Mouse (Mus musculus): Measurements from ENCODE around the gene Mbnl2. TPM values are rescaled to one million over a fixed set of nuclear protein-coding genes. Genes with fewer than 3 reads are reported as not detected.
"Not testable (repeated sequence)": the region's sequence is repeated elsewhere in the genome, so short reads cannot be mapped to it uniquely, and the experiment has no call there.

The Mbnl2 gene
- polyA plus RNA-seq, 1 experiment = 24.6 TPM

DNA sequence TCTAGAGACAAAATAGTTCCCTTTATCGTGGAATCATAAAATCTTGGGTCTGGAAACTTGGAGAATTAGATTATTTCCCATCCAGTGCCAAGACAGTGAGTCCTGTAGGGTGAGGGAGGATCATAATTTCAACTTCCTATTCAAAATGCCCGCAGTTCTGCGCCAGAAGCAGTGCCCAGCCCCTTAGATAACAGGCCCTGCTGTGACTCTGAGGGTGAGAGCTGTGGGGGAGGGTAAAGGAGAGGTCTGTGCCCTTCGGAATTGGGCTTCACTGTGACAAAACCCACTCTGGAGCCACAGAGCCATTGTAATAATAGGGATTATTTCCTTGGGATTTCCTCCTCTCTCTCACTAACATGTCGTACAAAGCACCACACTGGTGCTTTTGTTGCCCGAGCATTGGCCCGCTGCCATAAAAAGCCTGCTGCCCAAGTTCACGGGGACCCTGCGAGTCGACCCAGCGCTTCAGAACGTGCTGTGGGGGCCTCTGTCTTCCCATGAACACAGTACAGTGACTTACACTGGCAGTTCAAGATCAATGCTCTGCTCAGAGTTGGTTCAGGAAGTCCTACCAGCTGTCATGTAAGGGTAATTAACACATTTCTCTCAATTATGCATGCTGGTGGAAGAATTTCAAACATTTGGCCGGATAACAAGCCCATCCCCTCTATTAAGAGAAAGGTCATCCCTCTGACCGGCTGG, 79.7 kb downstream of the Mbnl2 start:
- peaks cover 4% of the 10 kb centered on the region; the same call in 1 of the 2 replicates for H3K4me1 ChIP-seq (ENCODE audit: control insufficient read depth, insufficient read depth, low read length)
- no peak overlapping the region for H3K27ac ChIP-seq (ENCODE audit: control insufficient read depth, insufficient read depth, low read depth, low read length, poor library complexity)
- WGBS = 38% methylated on average over 14 of the region's 14 CpGs
- no peak overlapping the region for H3K4me3 ChIP-seq (replicated peaks; ENCODE audit: control insufficient read depth, low read depth, low read length)
- TF ChIP-seq CTCF (IDR thresholded peaks at IDR 0.05; ENCODE audit: control insufficient read depth, insufficient read depth, low read length) = no peak
- no peak for TF ChIP-seq POLR2A (IDR thresholded peaks at IDR 0.05; ENCODE audit: borderline replicate concordance, control insufficient read depth, low read depth, low read length)

DNA sequence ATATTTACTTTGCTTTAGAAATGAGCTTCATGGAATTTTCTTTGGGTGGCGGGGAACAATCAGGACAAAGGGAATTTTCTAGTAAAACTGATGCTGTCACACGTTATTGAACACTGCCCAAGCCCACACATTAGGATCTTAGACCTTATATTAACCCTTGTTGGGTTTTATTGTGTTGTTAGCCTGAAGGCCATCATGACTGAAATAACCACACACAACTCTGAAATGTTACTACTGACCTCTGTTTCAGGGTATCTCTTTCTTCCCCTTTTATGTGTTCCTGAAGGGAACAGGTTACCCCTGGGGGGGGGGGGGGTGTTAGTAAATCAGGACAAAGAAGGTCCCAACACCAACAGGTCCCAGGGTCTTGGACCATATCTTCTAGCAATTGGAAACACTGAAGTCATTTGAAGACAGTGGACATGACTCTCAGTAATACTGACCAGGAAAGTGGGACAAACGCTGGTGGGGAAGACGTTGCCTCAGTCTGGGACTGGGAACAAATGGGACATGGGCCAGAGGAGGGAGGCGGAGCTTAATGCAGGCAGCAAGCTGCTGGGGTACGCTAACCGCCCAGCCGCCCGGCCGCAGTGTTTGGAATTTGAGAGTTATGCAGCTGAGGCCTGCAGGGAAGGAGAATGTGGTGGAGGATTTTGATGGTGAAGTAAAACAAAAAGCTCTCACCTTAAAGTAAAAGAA, 80.4 kb downstream of the Mbnl2 start:
- WGBS = 90% methylated on average over 10 of the region's 10 CpGs
- Histone ChIP-seq H3K4me1 (ENCODE audit: control insufficient read depth, insufficient read depth, low read length) (peaks cover 4% of the 10 kb centered on the region; the same call in 1 of the 2 replicates), H3K27ac (ENCODE audit: control insufficient read depth, insufficient read depth, low read depth, low read length, poor library complexity) (no peak overlapping the region), H3K4me3 (replicated peaks; ENCODE audit: control insufficient read depth, low read depth, low read length) (no peak overlapping the region)
- no peak for TF ChIP-seq POLR2A (IDR thresholded peaks at IDR 0.05; ENCODE audit: borderline replicate concordance, control insufficient read depth, low read depth, low read length)
- TF ChIP-seq CTCF (IDR thresholded peaks at IDR 0.05; ENCODE audit: control insufficient read depth, insufficient read depth, low read length) = no peak

DNA sequence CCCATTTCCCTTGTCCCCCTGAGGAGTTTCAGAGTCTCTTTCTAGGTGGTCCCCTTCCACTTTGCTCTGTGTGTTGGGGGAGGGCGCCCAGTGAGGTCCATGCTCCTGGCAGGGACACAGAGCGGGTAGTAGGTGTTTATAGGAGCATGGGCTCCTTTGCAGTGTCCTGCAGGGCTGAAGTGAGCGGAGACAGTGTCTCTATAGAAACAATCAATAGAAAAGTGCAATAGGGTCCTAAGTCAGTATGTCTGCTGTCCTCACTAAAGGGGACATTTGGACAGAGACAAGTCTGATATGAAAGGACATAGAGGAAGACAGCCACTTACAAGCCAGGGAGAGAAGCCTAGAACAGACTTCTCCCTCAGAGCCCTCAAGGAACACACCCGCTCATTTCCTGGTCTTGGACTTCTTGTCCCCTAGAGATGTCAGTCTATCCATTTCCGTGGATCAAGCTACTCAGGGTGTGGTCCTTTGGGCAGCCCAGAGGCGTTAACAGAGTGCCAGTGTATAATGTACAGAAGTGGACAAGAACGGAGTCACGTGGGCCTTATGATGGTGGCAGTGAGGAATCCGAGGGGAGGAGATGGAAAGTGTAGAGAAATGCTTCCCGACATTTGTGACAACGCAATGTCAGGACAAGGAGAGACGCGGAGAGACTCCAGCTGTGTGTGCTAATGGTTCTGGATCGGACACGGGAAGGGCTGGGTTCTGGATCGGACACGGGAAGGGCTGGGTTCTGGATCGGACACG, 82.0 kb downstream of the Mbnl2 start:
- TF ChIP-seq CTCF (IDR thresholded peaks at IDR 0.05; ENCODE audit: control insufficient read depth, insufficient read depth, low read length) (no peak), POLR2A (IDR thresholded peaks at IDR 0.05; ENCODE audit: borderline replicate concordance, control insufficient read depth, low read depth, low read length) (no peak)
- H3K4me3 ChIP-seq (replicated peaks; ENCODE audit: control insufficient read depth, low read depth, low read length) = no peak overlapping the region
- peaks cover 3% of the 10 kb centered on the region; the same call in 1 of the 2 replicates for H3K4me1 ChIP-seq (ENCODE audit: control insufficient read depth, insufficient read depth, low read length)
- 90% methylated on average over 19 of the region's 19 CpGs for WGBS
- no peak overlapping the region for H3K27ac ChIP-seq (ENCODE audit: control insufficient read depth, insufficient read depth, low read depth, low read length, poor library complexity)

DNA sequence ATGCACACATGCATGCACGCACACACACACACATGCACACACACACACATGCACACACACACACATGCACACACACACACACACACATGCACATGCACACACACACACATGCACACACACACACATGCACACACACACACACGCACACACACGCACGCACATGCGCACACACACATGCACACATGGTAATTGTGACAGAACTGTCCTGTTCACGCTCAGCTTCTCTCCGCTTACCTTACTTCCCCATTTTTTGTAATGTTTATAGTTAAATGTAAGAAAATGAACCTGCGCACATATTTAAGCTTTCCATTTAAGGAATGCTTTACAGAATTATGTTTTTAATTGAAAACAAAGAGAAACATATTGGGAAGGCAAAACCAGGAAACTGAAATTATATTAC, 84.1 kb downstream of the Mbnl2 start:
- H3K4me3 ChIP-seq (replicated peaks; ENCODE audit: control insufficient read depth, low read depth, low read length); H3K4me1 ChIP-seq (ENCODE audit: control insufficient read depth, insufficient read depth, low read length); H3K27ac ChIP-seq (ENCODE audit: control insufficient read depth, insufficient read depth, low read depth, low read length, poor library complexity): not testable (repeated sequence)
- 62% methylated on average over 8 of the region's 8 CpGs for WGBS

DNA sequence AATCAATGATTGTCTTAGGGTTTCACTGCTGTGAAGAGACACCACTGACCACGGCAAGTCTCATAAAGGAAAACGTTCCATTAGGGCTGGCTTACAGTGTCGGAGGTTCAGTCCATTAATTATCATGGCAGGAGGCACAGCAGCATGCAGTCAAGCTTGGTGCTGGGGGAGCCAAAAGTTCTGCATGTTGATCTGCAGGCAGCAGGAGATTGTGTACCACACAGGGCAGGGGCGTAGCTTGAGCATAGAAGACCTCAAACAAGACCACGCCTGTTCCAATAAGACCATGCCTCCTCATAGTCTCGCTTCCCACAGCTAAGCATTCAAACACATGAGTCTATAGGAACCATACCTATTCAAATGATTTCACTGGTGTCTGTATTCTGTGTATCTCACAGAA, 85.7 kb downstream of the Mbnl2 start:
- Histone ChIP-seq H3K27ac (ENCODE audit: control insufficient read depth, insufficient read depth, low read depth, low read length, poor library complexity) (no peak overlapping the region), H3K4me3 (replicated peaks; ENCODE audit: control insufficient read depth, low read depth, low read length) (no peak overlapping the region), H3K4me1 (ENCODE audit: control insufficient read depth, insufficient read depth, low read length) (peaks cover 3% of the 10 kb centered on the region; the same call in 1 of the 2 replicates)
- 89% methylated on average over 6 of the region's 6 CpGs for WGBS
- TF ChIP-seq CTCF (IDR thresholded peaks at IDR 0.05; ENCODE audit: control insufficient read depth, insufficient read depth, low read length) (no peak), POLR2A (IDR thresholded peaks at IDR 0.05; ENCODE audit: borderline replicate concordance, control insufficient read depth, low read depth, low read length) (no peak)

DNA sequence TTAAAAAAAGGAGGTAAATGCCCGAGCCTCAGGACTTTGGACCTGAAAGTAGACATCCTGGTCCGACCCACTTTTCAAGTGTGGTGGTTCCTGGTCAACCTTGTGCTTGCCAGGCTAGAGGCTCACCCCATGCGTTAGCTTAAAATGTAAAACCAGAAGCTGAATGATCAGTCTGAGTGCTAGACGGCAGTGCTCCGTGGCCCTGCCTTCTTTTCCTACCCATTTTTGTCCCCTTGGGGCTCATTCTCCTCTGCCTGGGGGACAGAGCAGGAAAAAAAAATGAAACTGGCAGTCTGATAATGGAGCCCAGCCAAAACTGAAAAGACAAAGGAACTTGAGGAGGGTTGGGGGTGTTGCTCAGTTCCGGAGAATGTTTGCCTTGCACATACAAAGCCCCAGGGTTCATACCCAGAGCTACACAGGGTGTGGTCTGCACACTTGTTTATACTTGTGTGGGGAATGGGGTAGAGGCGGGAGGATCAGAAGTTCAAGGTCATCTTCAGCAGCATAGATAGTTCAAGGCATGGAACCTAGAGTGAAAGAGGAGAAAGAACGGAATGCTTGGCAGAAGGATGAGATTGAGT, 87.0 kb downstream of the Mbnl2 start:
- Histone ChIP-seq H3K4me3 (replicated peaks; ENCODE audit: control insufficient read depth, low read depth, low read length) (no peak overlapping the region), H3K27ac (ENCODE audit: control insufficient read depth, insufficient read depth, low read depth, low read length, poor library complexity) (no peak overlapping the region), H3K4me1 (ENCODE audit: control insufficient read depth, insufficient read depth, low read length) (peaks cover 3% of the 10 kb centered on the region; the same call in 1 of the 2 replicates)
- 49% methylated on average over 8 of the region's 8 CpGs for WGBS
- no peak for TF ChIP-seq CTCF (IDR thresholded peaks at IDR 0.05; ENCODE audit: control insufficient read depth, insufficient read depth, low read length)

DNA sequence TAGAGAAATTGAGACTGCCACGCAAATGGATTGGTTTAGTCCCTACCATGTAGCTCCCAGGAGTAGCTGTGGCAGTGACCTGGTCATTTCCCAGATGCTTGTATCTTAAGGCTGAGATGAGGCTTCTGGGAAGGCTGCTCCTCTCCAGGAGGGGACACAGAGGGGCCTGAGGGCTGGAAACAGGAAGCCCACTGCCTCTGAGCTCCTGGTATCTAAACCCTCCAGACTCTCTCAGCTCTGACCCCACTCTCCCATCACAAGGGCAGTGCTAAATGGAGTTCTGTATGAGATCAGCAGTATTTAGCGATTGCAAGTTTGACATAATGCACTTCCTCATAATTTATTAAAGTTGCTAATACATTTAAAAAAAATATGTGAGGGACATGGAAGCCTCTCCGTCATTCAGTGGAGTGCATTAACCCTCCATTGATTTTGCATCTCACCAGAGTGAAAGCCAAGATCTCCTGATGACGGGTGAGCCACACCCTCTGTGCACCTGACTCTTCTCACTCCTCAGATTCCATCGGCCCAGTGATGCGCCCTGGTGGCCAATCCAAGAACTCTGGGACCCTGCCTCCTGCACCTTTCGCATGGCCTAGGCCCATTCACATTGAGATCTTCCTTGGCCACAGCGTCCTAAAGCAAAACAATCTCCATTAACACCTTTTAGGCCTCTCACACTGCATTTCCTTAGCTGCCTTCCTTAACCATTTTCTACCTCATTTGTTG, 87.8 kb downstream of the Mbnl2 start:
- H3K27ac ChIP-seq (ENCODE audit: control insufficient read depth, insufficient read depth, low read depth, low read length, poor library complexity) = no peak overlapping the region
- H3K4me3 ChIP-seq (replicated peaks; ENCODE audit: control insufficient read depth, low read depth, low read length) = no peak overlapping the region
- WGBS = 63% methylated on average over 8 of the region's 8 CpGs
- H3K4me1 ChIP-seq (ENCODE audit: control insufficient read depth, insufficient read depth, low read length) = peaks cover 3% of the 10 kb centered on the region; the same call in 1 of the 2 replicates
- TF ChIP-seq CTCF (IDR thresholded peaks at IDR 0.05; ENCODE audit: control insufficient read depth, insufficient read depth, low read length) = peak; percentile 31; the same call in 1 of the 2 replicates
- TF ChIP-seq POLR2A (IDR thresholded peaks at IDR 0.05; ENCODE audit: borderline replicate concordance, control insufficient read depth, low read depth, low read length) = no peak
